Mouse (Mus musculus): ENCODE results near the gene Eepd1.

DNA sequence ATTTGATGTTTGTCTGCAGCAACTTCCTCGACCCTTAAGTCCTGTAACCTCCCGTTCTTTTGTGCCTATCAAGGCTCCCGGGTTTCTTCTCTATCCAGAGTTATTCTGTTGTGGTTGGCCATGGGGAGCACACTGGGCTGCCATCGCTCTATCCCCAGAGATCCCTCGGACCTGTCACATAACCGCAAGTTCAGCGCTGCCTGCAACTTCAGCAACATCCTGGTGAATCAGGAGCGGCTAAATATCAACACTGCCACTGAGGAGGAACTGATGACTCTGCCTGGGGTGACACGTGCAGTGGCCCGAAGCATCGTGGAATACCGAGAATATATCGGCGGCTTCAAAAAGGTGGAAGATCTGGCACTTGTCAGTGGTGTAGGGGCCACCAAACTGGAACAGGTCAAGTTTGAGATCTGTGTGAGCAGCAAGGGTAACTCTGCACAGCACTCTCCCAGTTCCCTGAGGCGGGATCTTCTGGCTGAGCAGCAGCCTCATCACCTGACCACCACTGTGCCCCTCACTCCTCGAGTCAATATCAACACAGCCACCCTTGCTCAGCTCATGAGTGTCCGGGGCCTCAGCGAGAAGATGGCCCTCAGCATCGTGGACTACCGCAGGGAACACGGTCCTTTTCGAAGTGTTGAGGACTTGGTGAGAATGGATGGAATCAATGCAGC is 1.1 kb downstream of the Eepd1 start:
- TF ChIP-seq CTCF (IDR thresholded peaks at IDR 0.05; ENCODE audit: low read depth, low read length) (no peak), GATA2 (IDR thresholded peaks at IDR 0.05; ENCODE audit: borderline replicate concordance, low read depth, low read length) (no peak)
